Mouse (Mus musculus) heart, postnatal 14 days (tissue): ENCODE measurements around the gene 4933428G20Rik. TPM values are rescaled to one million over a fixed set of nuclear protein-coding genes. Genes with fewer than 3 reads are reported as not detected.

Source experiments
- DNase-seq, 2 experiments: peaks; one replicate each; pipeline ENCODE4 v3.0.0; 2021 to 2022
- intact Hi-C: fragments of 180-260 bp; cut with DNase I; formaldehyde crosslinking; loops from one replicate; pipeline ENCODE4 v1.15.1; 2025
- total RNA-seq, 2 experiments: library from RNA; stranded (reverse); gene quantifications; 2 replicates each; pipeline ENCODE4 v1.2.3; 2021

4933428G20Rik gene
- total RNA-seq, 2 experiments from 2014 or later: not detected

DNA sequence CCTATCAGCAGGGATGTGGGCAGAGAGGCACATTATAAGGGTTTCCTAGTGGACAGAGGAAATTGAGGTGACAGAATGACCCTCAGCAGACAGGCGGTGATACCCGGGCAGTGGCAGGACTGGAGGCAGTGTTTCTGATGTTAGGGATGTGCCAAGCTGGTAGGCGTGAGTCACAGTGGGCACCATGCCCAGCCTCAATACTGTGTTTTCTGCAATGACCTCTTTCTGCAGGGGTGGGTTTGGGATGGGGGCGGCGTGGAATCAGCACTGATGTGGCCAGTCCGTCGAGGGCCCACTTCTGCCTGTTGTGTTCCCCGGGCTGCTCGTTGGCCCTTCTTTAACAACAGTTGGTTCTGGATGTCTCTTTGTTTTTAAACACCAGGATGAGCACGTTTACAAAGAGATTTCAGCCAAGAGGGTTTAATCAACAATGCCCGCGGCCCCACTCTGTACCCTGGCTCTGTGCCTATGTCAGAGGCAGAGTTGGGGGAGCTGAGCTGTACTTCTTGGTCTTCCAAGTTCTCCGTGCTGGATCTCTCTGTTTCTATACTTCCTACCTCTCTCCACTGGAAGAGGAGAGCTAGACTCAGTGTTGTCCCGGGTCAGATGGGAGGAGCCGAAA, 59.0 kb downstream of the 4933428G20Rik start:
- intact Hi-C loops: no loop called here
- peak in 1 of 2 experiments; percentile 48 for DNase-seq

Other genes starting within 250 kb of the 4933428G20Rik start
- 10 to 100 TPM; 65.4 to 70.8 TPM for gene Npepps, start 219.7 kb downstream of the 4933428G20Rik start, total RNA-seq
- 10 to 100 TPM; 42.7 to 51.2 TPM for gene Mrpl45, start 184.6 kb downstream of the 4933428G20Rik start, total RNA-seq
- under 1 TPM; 0.02 to 0.05 TPM for gene Gpr179, start 148.3 kb downstream of the 4933428G20Rik start, total RNA-seq
- gene Socs7, start 137.8 kb downstream of the 4933428G20Rik start, total RNA-seq: 10 to 100 TPM; 16.1 to 19.6 TPM
- gene Arhgap23, start 84.8 kb downstream of the 4933428G20Rik start, total RNA-seq: 10 to 100 TPM; 24.8 to 25.1 TPM
- gene Srcin1, start 75.8 kb upstream of the 4933428G20Rik start, total RNA-seq: under 1 TPM; 0.29 to 0.34 TPM
- 1 to 10 TPM in 1 of 2 experiments, under 1 TPM in 1; 0.93 to 1.2 TPM for gene Epop, start 129.4 kb upstream of the 4933428G20Rik start, total RNA-seq
- 10 to 100 TPM; 58.1 to 61.7 TPM for gene Mllt6, start 163.1 kb upstream of the 4933428G20Rik start, total RNA-seq
- gene Cisd3, start 185.5 kb upstream of the 4933428G20Rik start, total RNA-seq: 100 to 1,000 TPM; 146 to 147 TPM
- 10 to 100 TPM; 11.1 to 12.9 TPM for gene Pcgf2, start 200.2 kb upstream of the 4933428G20Rik start, total RNA-seq
- gene Psmb3, start 203.1 kb upstream of the 4933428G20Rik start, total RNA-seq: 100 to 1,000 TPM; 161 to 169 TPM
- gene Pip4k2b, start 244.4 kb upstream of the 4933428G20Rik start, total RNA-seq: 10 to 100 TPM; 20.7 to 22.6 TPM